Mouse (Mus musculus) forebrain, embryonic 13.5 days (tissue): Measurements from ENCODE around the gene Tmpo. TPM values are rescaled to one million over a fixed set of nuclear protein-coding genes. Genes with fewer than 3 reads are reported as not detected.

Source experiments
- polyA plus RNA-seq: library from polyadenylated mRNA; unstranded; fragments of >200 nt; fragmentation: Nextera tagmentation; extraction: Ambion mirVana; gene quantifications from 2 replicates; pipeline ENCODE4 v1.2.1, GENCODE M21; 2015

Gene Tmpo
- polyA plus RNA-seq, 1 experiment from 2014 or later, result 265 TPM

Other genes with a start within 250 kb of the Tmpo start
- 19.8 and 20.2 TPM in 2 replicates for gene Apaf1, start 98.5 kb downstream of the Tmpo start, polyA plus RNA-seq
- 13.0 and 14.7 TPM in 2 replicates for gene Ikbip, start 98.4 kb downstream of the Tmpo start, polyA plus RNA-seq
- gene Slc25a3, start 57.3 kb downstream of the Tmpo start, polyA plus RNA-seq, result 439 and 465 TPM in 2 replicates